Mouse (Mus musculus) testis, adult 2 months (tissue): ENCODE results near the gene Tcf7. TPM values are rescaled to one million over a fixed set of nuclear protein-coding genes. Genes with fewer than 3 reads are reported as not detected.

Source experiments
- H3K27ac ChIP-seq: fragments of 200-500 bp; 2 replicates; pipeline ENCODE4 v1.5.1; 2012; ENCODE audit warnings: low read depth, low read length; ENCODE audit not compliant: control insufficient read depth, insufficient read depth
- H3K27me3 ChIP-seq: fragments of 200-500 bp; 2 replicates; pipeline ENCODE4 v1.6.1; 2012; ENCODE audit warnings: mild to moderate bottlenecking, low read length, moderate library complexity; ENCODE audit not compliant: control insufficient read depth, insufficient read depth
- H3K36me3 ChIP-seq: fragments of 200-500 bp; 2 replicates; pipeline ENCODE4 v1.6.1; 2012; ENCODE audit warnings: mild to moderate bottlenecking, low read length; ENCODE audit not compliant: control insufficient read depth, insufficient read depth
- H3K4me1 ChIP-seq: fragments of 200-500 bp; 2 replicates; pipeline ENCODE4 v1.6.1; 2012; ENCODE audit warnings: low read length; ENCODE audit not compliant: control insufficient read depth, insufficient read depth
- H3K4me3 ChIP-seq: fragments of 200-500 bp; 2 replicates; pipeline ENCODE4 v1.5.1; 2012; ENCODE audit warnings: low read depth, mild to moderate bottlenecking, low read length, moderate library complexity, mixed read lengths; ENCODE audit not compliant: control insufficient read depth
- CTCF ChIP-seq: fragments of 200-500 bp; IDR thresholded peaks from 2 replicates; pipeline ENCODE4 v1.5.1; 2012; ENCODE audit warnings: low read depth, mild to moderate bottlenecking, inconsistent platforms, low read length, moderate library complexity; ENCODE audit not compliant: control insufficient read depth, insufficient read depth, insufficient replicate concordance
- POLR2A ChIP-seq: fragments of 200-500 bp; IDR thresholded peaks from 2 replicates; pipeline ENCODE4 v1.6.1; 2012; ENCODE audit warnings: low read depth, mild to moderate bottlenecking, inconsistent platforms, low read length, moderate library complexity; ENCODE audit not compliant: control insufficient read depth
- polyA plus RNA-seq: library from polyadenylated mRNA; depleted of rRNA; stranded (reverse); fragments of >200 nt; gene quantifications from 2 replicates; pipeline ENCODE4 v1.2.3, GENCODE M21; 2012

The Tcf7 gene
- polyA plus RNA-seq, 1 experiment, result 8.3 TPM

- H3K27ac ChIP-seq, result no peak overlapping the region
- no peaks in the 10 kb centered on the region for H3K36me3 ChIP-seq
- H3K27me3 ChIP-seq, result no peaks in the 10 kb centered on the region
- H3K4me3 ChIP-seq, result no peak overlapping the region
- TF ChIP-seq CTCF, result no peak
- TF ChIP-seq POLR2A, result no peak
- no peaks in the 10 kb centered on the region for H3K4me1 ChIP-seq
Measured at GRCm38 (mm10) chr11:52314102-52314793, 31.4 kb upstream of the Tcf7 start.

DNA sequence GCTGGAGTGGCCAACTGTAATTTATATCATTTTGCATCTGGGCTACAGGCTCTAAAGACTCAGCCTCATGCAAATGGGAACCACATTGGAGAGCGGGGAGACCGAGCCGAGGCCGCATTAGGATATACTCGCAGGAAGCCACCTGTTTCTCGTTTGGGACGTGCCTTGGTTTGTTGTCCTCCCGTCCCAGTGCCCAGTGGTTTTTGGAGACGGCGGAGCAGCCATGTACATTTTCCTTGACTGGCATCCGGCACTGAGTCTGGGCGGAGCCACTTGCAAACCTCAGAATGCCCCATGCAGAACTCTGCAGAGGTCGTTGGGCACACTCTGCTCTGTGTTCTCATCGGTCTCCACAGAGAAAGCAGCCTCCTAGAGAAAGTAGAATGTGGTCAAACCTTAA is 27.9 kb upstream of the Tcf7 start:
- Histone ChIP-seq H3K4me3 (no peak overlapping the region), H3K36me3 (no peaks in the 10 kb centered on the region), H3K4me1 (no peaks in the 10 kb centered on the region; the same call in 1 of the 2 replicates), H3K27ac (no peak overlapping the region), H3K27me3 (no peaks in the 10 kb centered on the region)
- TF ChIP-seq CTCF, result no peak
- no peak for TF ChIP-seq POLR2A

- TF ChIP-seq CTCF, result no peak
- TF ChIP-seq POLR2A, result no peak
- Histone ChIP-seq H3K27ac (no peak overlapping the region), H3K36me3 (no peaks in the 10 kb centered on the region), H3K4me1 (no peaks in the 10 kb centered on the region; the same call in 1 of the 2 replicates), H3K4me3 (no peak overlapping the region), H3K27me3 (no peaks in the 10 kb centered on the region)
Measured at GRCm38 (mm10) chr11:52309487-52309886, 26.7 kb upstream of the Tcf7 start.

GRCm38 (mm10) chr11:52306431-52306830 is 23.6 kb upstream of the Tcf7 start:
- Histone ChIP-seq H3K36me3 (no peaks in the 10 kb centered on the region), H3K4me1 (no peaks in the 10 kb centered on the region; the same call in 1 of the 2 replicates), H3K27me3 (no peaks in the 10 kb centered on the region), H3K4me3 (no peak overlapping the region), H3K27ac (no peak overlapping the region)
- TF ChIP-seq CTCF (no peak), POLR2A (no peak)

- no peaks in the 10 kb centered on the region for H3K36me3 ChIP-seq
- H3K4me1 ChIP-seq, result no peaks in the 10 kb centered on the region; the same call in 1 of the 2 replicates
- H3K27me3 ChIP-seq, result no peaks in the 10 kb centered on the region
- H3K4me3 ChIP-seq, result no peak overlapping the region
- no peak overlapping the region for H3K27ac ChIP-seq
- TF ChIP-seq POLR2A (no peak), CTCF (no peak)
Measured at GRCm38 (mm10) chr11:52305266-52305665, 22.5 kb upstream of the Tcf7 start.

DNA sequence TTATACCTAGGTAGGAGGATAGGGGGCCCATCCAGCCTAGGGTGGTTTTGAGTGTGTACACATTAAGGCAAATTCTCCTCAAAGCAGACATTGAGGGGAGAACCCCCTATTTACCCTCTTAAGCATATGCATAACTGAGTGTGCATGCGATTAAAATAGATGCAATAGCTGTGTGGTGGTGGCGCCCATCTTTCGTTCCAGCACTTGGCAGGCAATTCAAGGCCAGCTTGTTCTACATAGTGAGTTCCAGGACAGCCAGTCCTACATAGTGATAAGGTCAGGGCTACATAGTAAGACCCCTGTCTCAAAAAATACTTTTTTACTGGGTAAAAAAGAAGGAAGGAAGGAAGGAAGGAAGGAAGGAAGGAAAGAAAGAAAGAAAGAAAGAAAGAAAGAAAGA is 19.9 kb upstream of the Tcf7 start:
- no peak for TF ChIP-seq CTCF
- no peak for TF ChIP-seq POLR2A
- Histone ChIP-seq H3K4me1 (peaks cover 4% of the 10 kb centered on the region), H3K36me3 (no peaks in the 10 kb centered on the region), H3K4me3 (no peak overlapping the region), H3K27ac (no peak overlapping the region), H3K27me3 (no peaks in the 10 kb centered on the region)

- H3K36me3 ChIP-seq, result no peaks in the 10 kb centered on the region
- H3K4me1 ChIP-seq, result peaks cover 9% of the 10 kb centered on the region
- no peak overlapping the region for H3K27ac ChIP-seq
- H3K4me3 ChIP-seq, result no peak overlapping the region
- H3K27me3 ChIP-seq, result no peaks in the 10 kb centered on the region
- TF ChIP-seq CTCF (no peak), POLR2A (no peak)
Measured at GRCm38 (mm10) chr11:52299687-52300086, 16.9 kb upstream of the Tcf7 start.
